Mouse (Mus musculus): ENCODE data around the gene Cab39. TPM values are rescaled to one million over a fixed set of nuclear protein-coding genes. Genes with fewer than 3 reads are reported as not detected.

Gene Cab39
- polyA plus RNA-seq (2014; fragmentation: Illumina TruSeq; extraction: RNeasy Lipid Tissue Mini Kit (QIAGEN cat#74804); ENCODE audit: low read depth, low replicate concordance): 77.5 TPM

GRCm38 (mm10) chr1:85793208-85794105, at the start of gene Cab39:
TSS of gene Cab39 (plus strand) at chr1:85793441.

GRCm38 (mm10) chr1:85778436-85778835, 14.8 kb upstream of the Cab39 start, which contains the start of gene A630001G21Rik:
TSS of gene A630001G21Rik (minus strand) at chr1:85778643.

GRCm38 (mm10) chr1:85894231-85894747, 101.0 kb downstream of the Cab39 start, which contains the start of gene Itm2c:
TSS of gene Itm2c (plus strand) at chr1:85894281.

Other genes starting within 250 kb of the Cab39 start
- not detected for gene G530012D18Rik, start 217.8 kb upstream of the Cab39 start, polyA plus RNA-seq (2014; fragmentation: Illumina TruSeq; extraction: RNeasy Lipid Tissue Mini Kit (QIAGEN cat#74804); ENCODE audit: low read depth, low replicate concordance)
- gene Sp110, start 194.6 kb upstream of the Cab39 start, polyA plus RNA-seq (2014; fragmentation: Illumina TruSeq; extraction: RNeasy Lipid Tissue Mini Kit (QIAGEN cat#74804); ENCODE audit: low read depth, low replicate concordance): 9.3 TPM
- gene Sp140, start 193.1 kb upstream of the Cab39 start, polyA plus RNA-seq (2014; fragmentation: Illumina TruSeq; extraction: RNeasy Lipid Tissue Mini Kit (QIAGEN cat#74804); ENCODE audit: low read depth, low replicate concordance): 9.5 TPM
- 32.3 TPM for gene Sp100, start 143.5 kb upstream of the Cab39 start, polyA plus RNA-seq (2014; fragmentation: Illumina TruSeq; extraction: RNeasy Lipid Tissue Mini Kit (QIAGEN cat#74804); ENCODE audit: low read depth, low replicate concordance)
- 2.9 TPM for gene A630001G21Rik, start 14.8 kb upstream of the Cab39 start, polyA plus RNA-seq (2014; fragmentation: Illumina TruSeq; extraction: RNeasy Lipid Tissue Mini Kit (QIAGEN cat#74804); ENCODE audit: low read depth, low replicate concordance)
- 257 TPM for gene Itm2c, start 100.8 kb downstream of the Cab39 start, polyA plus RNA-seq (2014; fragmentation: Illumina TruSeq; extraction: RNeasy Lipid Tissue Mini Kit (QIAGEN cat#74804); ENCODE audit: low read depth, low replicate concordance)
- gene 4933407L21Rik, start 135.0 kb downstream of the Cab39 start, polyA plus RNA-seq (2014; fragmentation: Illumina TruSeq; extraction: RNeasy Lipid Tissue Mini Kit (QIAGEN cat#74804); ENCODE audit: low read depth, low replicate concordance): 0.83 TPM
- gene Gpr55, start 167.6 kb downstream of the Cab39 start, polyA plus RNA-seq (2014; fragmentation: Illumina TruSeq; extraction: RNeasy Lipid Tissue Mini Kit (QIAGEN cat#74804); ENCODE audit: low read depth, low replicate concordance): 0.27 TPM
- 41.5 TPM for gene Spata3, start 223.4 kb downstream of the Cab39 start, polyA plus RNA-seq (2014; fragmentation: Illumina TruSeq; extraction: RNeasy Lipid Tissue Mini Kit (QIAGEN cat#74804); ENCODE audit: low read depth, low replicate concordance)

All from adipose tissue, adult 10 weeks (tissue).